In the genomic region with DNA sequence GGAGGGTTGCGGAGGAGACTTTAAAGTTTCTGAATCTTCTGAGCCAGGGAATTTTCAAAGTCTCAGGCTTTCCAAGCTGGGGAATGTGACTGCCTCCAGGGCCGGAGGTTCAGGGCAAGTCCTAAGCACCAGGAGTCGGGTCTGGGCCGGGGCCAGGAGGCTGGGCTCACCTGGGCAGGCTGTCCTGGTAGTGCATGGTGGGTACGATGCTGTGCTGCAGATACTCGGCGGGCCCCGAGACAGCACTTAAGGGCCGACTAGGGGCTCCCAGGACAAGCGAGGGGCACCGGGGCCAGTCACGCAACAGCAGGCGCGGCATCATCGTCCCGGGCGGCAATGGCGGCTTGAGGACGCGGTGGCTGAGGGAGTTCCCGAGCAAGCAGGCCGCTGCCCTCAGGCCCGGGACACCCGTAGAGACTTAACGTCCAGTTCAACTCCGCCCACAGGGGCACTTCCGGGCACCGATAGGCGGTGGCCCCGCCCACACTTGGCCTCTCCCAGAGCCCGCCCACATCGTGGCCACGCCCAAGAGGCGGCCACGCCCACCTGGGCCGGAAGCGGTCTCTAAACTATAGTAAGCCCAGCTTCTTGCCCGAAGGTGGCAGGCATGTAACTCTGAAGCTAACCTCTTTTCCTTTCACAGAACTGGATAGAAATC, we compare ENCODE assay signal across 8 mouse cellular contexts. TPM values are rescaled to one million over a fixed set of nuclear protein-coding genes. Genes with fewer than 3 reads are reported as not detected.
DNase-seq lines count a peak whose midpoint lies in the region; ATAC-seq and TF ChIP-seq lines count a peak whose summit lies in the region.

A gene (minus strand): TSS at position 466 of the 658 bp plus-strand sequence.

- peak within 1 kb of the TSS; percentile 67 for H3K4me3 ChIP-seq in forebrain, embryonic 16.5 days (replicated peaks; ENCODE audit: low read length)
- peak within 1 kb of the TSS; percentile 65 for H3K4me3 ChIP-seq in layer of hippocampus, adult 2 months
- peak within 1 kb of the TSS; percentile 87 for H3K4me3 ChIP-seq in lung, embryonic 14.5 days (ENCODE audit: low read depth, low read length)
- H3K4me3 ChIP-seq in olfactory bulb, adult 2 months (ENCODE audit: insufficient read depth, low read depth, low read length) = peak within 1 kb of the TSS; percentile 53
- peak within 1 kb of the TSS; percentile 76 for H3K4me3 ChIP-seq in thymus, adult 2 months (ENCODE audit: control insufficient read depth, insufficient read depth, low read length)

- peak within 1 kb of the TSS; percentile 33; the same call in 1 of the 2 replicates for H3K27ac ChIP-seq in forebrain, embryonic 16.5 days (ENCODE audit: low read length)
- peak within 1 kb of the TSS; percentile 86 for H3K27ac ChIP-seq in layer of hippocampus, adult 2 months
- H3K27ac ChIP-seq in lung, embryonic 14.5 days (ENCODE audit: low read depth) = peak within 1 kb of the TSS; percentile 73
- no peak within 1 kb of the TSS for H3K27ac ChIP-seq in olfactory bulb, adult 2 months (ENCODE audit: insufficient read depth, low read depth, low read length)
- H3K27ac ChIP-seq in thymus, adult 2 months (ENCODE audit: control insufficient read depth, insufficient read depth, low read length) = no peak within 1 kb of the TSS

- no peaks in the 10 kb centered on the region for H3K9me3 ChIP-seq in forebrain, embryonic 16.5 days (ENCODE audit: control insufficient read depth, low read length)
- no peaks in the 10 kb centered on the region for H3K9me3 ChIP-seq in lung, embryonic 14.5 days (ENCODE audit: low read depth, low read length)

- intact Hi-C loops in heart, postnatal 36 days (cut with DNase I) = loop anchor here (2.0 to 10.0 kb wide), 3 partner anchors 32 to 382 kb away; a partner anchor contains a TSS

- peak; percentile 88 for DNase-seq in ES-CJ7 (ENCODE audit: low read depth, low spot score)
- peak; percentile 86 for DNase-seq in cerebellum, adult 11-12 months
- DNase-seq in heart, postnatal 36 days = peak; percentile 95
- peak; percentile 51 to 73 for DNase-seq in layer of hippocampus, adult 2 months (ENCODE audit: low spot score in 2 of 2)
- peak; percentile 99 for DNase-seq in lung, embryonic 14.5 days
- peak; percentile 92 for DNase-seq in thymus, adult 2 months

- peaks cover 13% of the 10 kb centered on the region for H3K4me1 ChIP-seq in forebrain, embryonic 16.5 days (replicated peaks; ENCODE audit: control insufficient read depth, insufficient read depth, low read length)
- H3K4me1 ChIP-seq in lung, embryonic 14.5 days (ENCODE audit: insufficient read depth) = peaks cover 13% of the 10 kb centered on the region
- H3K4me1 ChIP-seq in olfactory bulb, adult 2 months (ENCODE audit: control insufficient read depth, insufficient read depth, low read length) = peaks cover 7% of the 10 kb centered on the region; the same call in 1 of the 2 replicates
- H3K4me1 ChIP-seq in thymus, adult 2 months (replicated peaks; ENCODE audit: control insufficient read depth, insufficient read depth, low read length) = peaks cover 8% of the 10 kb centered on the region

- H3K36me3 ChIP-seq in forebrain, embryonic 16.5 days (ENCODE audit: control insufficient read depth, insufficient read depth) = no peaks in the 10 kb centered on the region
- H3K36me3 ChIP-seq in lung, embryonic 14.5 days (ENCODE audit: insufficient read depth) = no peaks in the 10 kb centered on the region
- no peaks in the 10 kb centered on the region for H3K36me3 ChIP-seq in thymus, adult 2 months (ENCODE audit: control insufficient read depth, insufficient read depth, low read length)

- peak within 1 kb of the TSS; percentile 80 for H3K9ac ChIP-seq in forebrain, embryonic 16.5 days (replicated peaks; ENCODE audit: low read depth, low read length)
- peak within 1 kb of the TSS; percentile 90 for H3K9ac ChIP-seq in lung, embryonic 14.5 days

- WGBS in forebrain, embryonic 16.5 days = 1% methylated on average over 38 of the region's 38 CpGs
- under 1% methylated on average over 38 of the region's 38 CpGs for WGBS in lung, embryonic 14.5 days
- 5% methylated on average over 38 of the region's 38 CpGs for WGBS in olfactory bulb, adult 2 months
- WGBS in thymus, adult 2 months = 2% methylated on average over 38 of the region's 38 CpGs

- peak; percentile 94 for ATAC-seq in forebrain, embryonic 16.5 days
- ATAC-seq in lung, embryonic 14.5 days (ENCODE audit: insufficient read depth) = peak; percentile 97

- H3K4me2 ChIP-seq in forebrain, embryonic 16.5 days (ENCODE audit: low read length) = peak within 1 kb of the TSS; percentile 89
- peak within 1 kb of the TSS; percentile 85 for H3K4me2 ChIP-seq in lung, embryonic 14.5 days

- TF ChIP-seq CTCF in layer of hippocampus, adult 2 months (conservative IDR thresholded peaks at IDR 0.05) = peak; percentile 45
- no peak; the same call in 1 of the 2 replicates for TF ChIP-seq CTCF in lung, embryonic 14.5 days (IDR thresholded peaks at IDR 0.05; ENCODE audit: low read depth)
- no peak for TF ChIP-seq CTCF in olfactory bulb, adult 2 months (IDR thresholded peaks at IDR 0.05; ENCODE audit: insufficient read depth, low read depth, low read length)
- peak; percentile 69; the same call in 1 of the 2 replicates for TF ChIP-seq CTCF in thymus, adult 2 months (IDR thresholded peaks at IDR 0.05; ENCODE audit: borderline replicate concordance, control insufficient read depth, extremely low read depth, insufficient read depth, low read length, poor library complexity)

- peak; percentile 41; the same call in 1 of the 2 replicates for TF ChIP-seq POLR2A in olfactory bulb, adult 2 months (IDR thresholded peaks at IDR 0.05; ENCODE audit: insufficient read depth, low read depth, low read length)
- peak; percentile 30; the same call in 1 of the 2 replicates for TF ChIP-seq POLR2A in thymus, adult 2 months (IDR thresholded peaks at IDR 0.05; ENCODE audit: control insufficient read depth, extremely low read depth, insufficient read depth, low read length, poor library complexity)

- H3K27me3 ChIP-seq in forebrain, embryonic 16.5 days (replicated peaks; ENCODE audit: control insufficient read depth, insufficient read depth, low read length) = no peaks in the 10 kb centered on the region
- H3K27me3 ChIP-seq in lung, embryonic 14.5 days (ENCODE audit: insufficient read depth, low read length) = no peaks in the 10 kb centered on the region
- no peaks in the 10 kb centered on the region for H3K27me3 ChIP-seq in thymus, adult 2 months (ENCODE audit: control insufficient read depth, insufficient read depth, low read length)

RNA-seq across cellular contexts. Expression of the gene that starts here (rescaled TPM):
- polyA plus RNA-seq in forebrain, embryonic 16.5 days (2015; fragmentation: Nextera tagmentation; extraction: Ambion mirVana) = 10.4 and 16.3 TPM in 2 replicates
- 100 to 1,000 TPM; 308 to 324 TPM for total RNA-seq in heart, postnatal 36 days (2021)
- total RNA-seq in layer of hippocampus, adult 2 months (2021) = 1 to 10 TPM; 6.6 to 8.5 TPM
- polyA plus RNA-seq in lung, embryonic 14.5 days (2014; fragmentation: Nextera tagmentation; extraction: Ambion mirVana) = 38.6 and 40.2 TPM in 2 replicates
- not detected in 2 replicates for polyA plus RNA-seq in olfactory bulb, adult 2 months (2012; ENCODE audit: insufficient read depth, insufficient read length, low replicate concordance, missing spikeins)
- 46.6 and 75.0 TPM in 2 replicates for polyA plus RNA-seq in thymus, adult 2 months (2012; rRNA removed)

Comparison
In these comparisons a context has a peak if more than half of its experiments do, and no peak if none do; other contexts are left out.
1. RNA of the gene that starts here (total RNA-seq): 308 to 324 TPM in heart, postnatal 36 days; 6.6 to 8.5 TPM in layer of hippocampus, adult 2 months; every median in the first group is over 10 times any median in the second.
2. H3K27ac ChIP-seq: peak in forebrain, embryonic 16.5 days (single experiment), layer of hippocampus, adult 2 months (single experiment) and lung, embryonic 14.5 days (single experiment); none in olfactory bulb, adult 2 months (single experiment) and thymus, adult 2 months (single experiment).
3. CTCF ChIP-seq: peak in layer of hippocampus, adult 2 months (single experiment) and thymus, adult 2 months (single experiment); none in lung, embryonic 14.5 days (single experiment) and olfactory bulb, adult 2 months (single experiment).
4. Peak in every context shown above with its lines, with median percentiles within 50 percentile points of each other: DNase-seq and H3K4me3 ChIP-seq.